Mouse (Mus musculus): ENCODE data around the gene 4930578C19Rik. TPM values are rescaled to one million over a fixed set of nuclear protein-coding genes. Genes with fewer than 3 reads are reported as not detected.

The 4930578C19Rik gene
- 1.5 and 1.7 TPM in 2 replicates for polyA plus RNA-seq (2012; rRNA removed)

- Histone ChIP-seq H3K4me1 (ENCODE audit: control insufficient read depth, insufficient read depth, low read length) (no peaks in the 10 kb centered on the region), H3K27ac (ENCODE audit: insufficient read depth, low read length) (no peak within 1 kb of the TSS; the same call in 1 of the 2 replicates), H3K4me3 (ENCODE audit: insufficient read depth, low read length) (no peak within 1 kb of the TSS)
- TF ChIP-seq CTCF (IDR thresholded peaks at IDR 0.05; ENCODE audit: extremely low read depth, insufficient read depth, low read length) (no peak), POLR2A (IDR thresholded peaks at IDR 0.05; ENCODE audit: extremely low read depth, insufficient read depth, low read length) (no peak)
Observed at GRCm38 (mm10) chrX:18461198-18461601, at the start of gene 4930578C19Rik. Gene 4930578C19Rik, minus strand, starts transcription at chrX:18461397.

- TF ChIP-seq CTCF (IDR thresholded peaks at IDR 0.05; ENCODE audit: extremely low read depth, insufficient read depth, low read length): no peak
- TF ChIP-seq POLR2A (IDR thresholded peaks at IDR 0.05; ENCODE audit: extremely low read depth, insufficient read depth, low read length): no peak
- H3K27ac ChIP-seq (ENCODE audit: insufficient read depth, low read length): no peak overlapping the region
Observed at GRCm38 (mm10) chrX:18467690-18468089, 6.5 kb upstream of the 4930578C19Rik start.

GRCm38 (mm10) chrX:18462879-18463278 is 1.7 kb upstream of the 4930578C19Rik start:
- Histone ChIP-seq H3K4me1 (ENCODE audit: control insufficient read depth, insufficient read depth, low read length) (no peaks in the 10 kb centered on the region), H3K27ac (ENCODE audit: insufficient read depth, low read length) (no peak overlapping the region), H3K4me3 (ENCODE audit: insufficient read depth, low read length) (no peak overlapping the region)
- TF ChIP-seq CTCF (IDR thresholded peaks at IDR 0.05; ENCODE audit: extremely low read depth, insufficient read depth, low read length) (no peak), POLR2A (IDR thresholded peaks at IDR 0.05; ENCODE audit: extremely low read depth, insufficient read depth, low read length) (no peak)

More at GRCm38 (mm10) chrX:18467690-18468089, 6.5 kb upstream of the 4930578C19Rik start:
- Histone ChIP-seq H3K4me1 (ENCODE audit: control insufficient read depth, insufficient read depth, low read length) (no peaks in the 10 kb centered on the region), H3K4me3 (ENCODE audit: insufficient read depth, low read length) (no peak overlapping the region)

GRCm38 (mm10) chrX:18451559-18451958 is 9.6 kb downstream of the 4930578C19Rik start:
- Histone ChIP-seq H3K4me3 (ENCODE audit: insufficient read depth, low read length) (no peak overlapping the region), H3K4me1 (ENCODE audit: control insufficient read depth, insufficient read depth, low read length) (no peaks in the 10 kb centered on the region), H3K27ac (ENCODE audit: insufficient read depth, low read length) (no peak overlapping the region)
- TF ChIP-seq POLR2A (IDR thresholded peaks at IDR 0.05; ENCODE audit: extremely low read depth, insufficient read depth, low read length) (no peak), CTCF (IDR thresholded peaks at IDR 0.05; ENCODE audit: extremely low read depth, insufficient read depth, low read length) (no peak)

GRCm38 (mm10) chrX:18442066-18442465 is 19.1 kb downstream of the 4930578C19Rik start:
- no peak overlapping the region for H3K27ac ChIP-seq (ENCODE audit: insufficient read depth, low read length)
- H3K4me1 ChIP-seq (ENCODE audit: control insufficient read depth, insufficient read depth, low read length): no peaks in the 10 kb centered on the region
- TF ChIP-seq CTCF (IDR thresholded peaks at IDR 0.05; ENCODE audit: extremely low read depth, insufficient read depth, low read length) (peak; percentile 44), POLR2A (IDR thresholded peaks at IDR 0.05; ENCODE audit: extremely low read depth, insufficient read depth, low read length) (no peak)
- H3K4me3 ChIP-seq (ENCODE audit: insufficient read depth, low read length): no peak overlapping the region

- no peak for TF ChIP-seq POLR2A (IDR thresholded peaks at IDR 0.05; ENCODE audit: extremely low read depth, insufficient read depth, low read length)
- no peak for TF ChIP-seq CTCF (IDR thresholded peaks at IDR 0.05; ENCODE audit: extremely low read depth, insufficient read depth, low read length)
- no peak overlapping the region for H3K27ac ChIP-seq (ENCODE audit: insufficient read depth, low read length)
- no peaks in the 10 kb centered on the region for H3K4me1 ChIP-seq (ENCODE audit: control insufficient read depth, insufficient read depth, low read length)
- H3K4me3 ChIP-seq (ENCODE audit: insufficient read depth, low read length): no peak overlapping the region
Observed at GRCm38 (mm10) chrX:18425451-18425850, 35.7 kb downstream of the 4930578C19Rik start.

GRCm38 (mm10) chrX:18423206-18423605 is 38.0 kb downstream of the 4930578C19Rik start:
- H3K4me1 ChIP-seq (ENCODE audit: control insufficient read depth, insufficient read depth, low read length): peaks cover 3% of the 10 kb centered on the region
- no peak overlapping the region for H3K27ac ChIP-seq (ENCODE audit: insufficient read depth, low read length)
- H3K4me3 ChIP-seq (ENCODE audit: insufficient read depth, low read length): no peak overlapping the region
- no peak for TF ChIP-seq CTCF (IDR thresholded peaks at IDR 0.05; ENCODE audit: extremely low read depth, insufficient read depth, low read length)
- TF ChIP-seq POLR2A (IDR thresholded peaks at IDR 0.05; ENCODE audit: extremely low read depth, insufficient read depth, low read length): no peak

- Histone ChIP-seq H3K27ac (ENCODE audit: insufficient read depth, low read length) (peak overlapping the region; percentile 65), H3K4me3 (ENCODE audit: insufficient read depth, low read length) (no peak overlapping the region), H3K4me1 (ENCODE audit: control insufficient read depth, insufficient read depth, low read length) (peaks cover 3% of the 10 kb centered on the region)
- TF ChIP-seq CTCF (IDR thresholded peaks at IDR 0.05; ENCODE audit: extremely low read depth, insufficient read depth, low read length): no peak
Observed at GRCm38 (mm10) chrX:18420161-18420784, 40.9 kb downstream of the 4930578C19Rik start.

GRCm38 (mm10) chrX:18418977-18419376 is 42.2 kb downstream of the 4930578C19Rik start:
- Histone ChIP-seq H3K4me1 (ENCODE audit: control insufficient read depth, insufficient read depth, low read length) (peaks cover 3% of the 10 kb centered on the region), H3K27ac (ENCODE audit: insufficient read depth, low read length) (no peak overlapping the region), H3K4me3 (ENCODE audit: insufficient read depth, low read length) (no peak overlapping the region)
- no peak for TF ChIP-seq POLR2A (IDR thresholded peaks at IDR 0.05; ENCODE audit: extremely low read depth, insufficient read depth, low read length)
- TF ChIP-seq CTCF (IDR thresholded peaks at IDR 0.05; ENCODE audit: extremely low read depth, insufficient read depth, low read length): no peak

GRCm38 (mm10) chrX:18414560-18414959 is 46.6 kb downstream of the 4930578C19Rik start:
- TF ChIP-seq POLR2A (IDR thresholded peaks at IDR 0.05; ENCODE audit: extremely low read depth, insufficient read depth, low read length) (no peak), CTCF (IDR thresholded peaks at IDR 0.05; ENCODE audit: extremely low read depth, insufficient read depth, low read length) (no peak)

More at GRCm38 (mm10) chrX:18414560-18414959, 46.6 kb downstream of the 4930578C19Rik start:
- no peak overlapping the region for H3K27ac ChIP-seq (ENCODE audit: insufficient read depth, low read length)
- H3K4me3 ChIP-seq (ENCODE audit: insufficient read depth, low read length): no peak overlapping the region
- H3K4me1 ChIP-seq (ENCODE audit: control insufficient read depth, insufficient read depth, low read length): peaks cover 2% of the 10 kb centered on the region; the same call in 1 of the 2 replicates

Measured in cortical plate, adult 2 months (tissue).